Mouse (Mus musculus) right cerebral cortex, postnatal 25 days (tissue): Measurements from ENCODE around the gene Ppp6r3.
"Not testable (repeated sequence)": the region's sequence is repeated elsewhere in the genome, so short reads cannot be mapped to it uniquely, and the experiment has no call there.

Experiments used
- DNase-seq: peaks from one replicate; pipeline ENCODE4 v3.0.0; 2022

The Ppp6r3 gene

GRCm38 (mm10) chr19:3575632-3576384 lies at the start of gene Ppp6r3:
Gene Ppp6r3, minus strand, starts transcription at chr19:3575749.
- peak; percentile 97 for DNase-seq

GRCm38 (mm10) chr19:3625111-3625510 lies 49.6 kb upstream of the Ppp6r3 start:
- no peak for DNase-seq

GRCm38 (mm10) chr19:3623824-3624223 lies 48.3 kb upstream of the Ppp6r3 start:
- no peak for DNase-seq

- DNase-seq: no peak
Observed at GRCm38 (mm10) chr19:3623294-3623693, 47.7 kb upstream of the Ppp6r3 start.

GRCm38 (mm10) chr19:3620871-3621270 lies 45.3 kb upstream of the Ppp6r3 start:
- no peak for DNase-seq

GRCm38 (mm10) chr19:3619359-3619758 lies 43.8 kb upstream of the Ppp6r3 start:
- DNase-seq: no peak

- no peak for DNase-seq
Observed at GRCm38 (mm10) chr19:3613991-3614390, 38.4 kb upstream of the Ppp6r3 start.

GRCm38 (mm10) chr19:3612534-3613273 lies 37.2 kb upstream of the Ppp6r3 start:
- no peak for DNase-seq

GRCm38 (mm10) chr19:3611730-3612129 lies 36.2 kb upstream of the Ppp6r3 start:
- no peak for DNase-seq

GRCm38 (mm10) chr19:3610886-3611285 lies 35.3 kb upstream of the Ppp6r3 start:
- DNase-seq: no peak

- DNase-seq: no peak
Observed at GRCm38 (mm10) chr19:3609826-3610225, 34.3 kb upstream of the Ppp6r3 start.

- DNase-seq: no peak
Observed at GRCm38 (mm10) chr19:3594316-3594715, 18.8 kb upstream of the Ppp6r3 start.

GRCm38 (mm10) chr19:3593379-3594055 lies 18.0 kb upstream of the Ppp6r3 start:
- DNase-seq: no peak

- no peak for DNase-seq
Observed at GRCm38 (mm10) chr19:3589968-3590367, 14.4 kb upstream of the Ppp6r3 start.

GRCm38 (mm10) chr19:3589547-3589946 lies 14.0 kb upstream of the Ppp6r3 start:
- no peak for DNase-seq

GRCm38 (mm10) chr19:3587729-3588128 lies 12.2 kb upstream of the Ppp6r3 start:
- DNase-seq: not testable (repeated sequence)

- peak; percentile 33 for DNase-seq
Observed at GRCm38 (mm10) chr19:3586540-3586939, 11.0 kb upstream of the Ppp6r3 start.

GRCm38 (mm10) chr19:3586026-3586425 lies 10.5 kb upstream of the Ppp6r3 start:
- no peak for DNase-seq

GRCm38 (mm10) chr19:3581326-3581725 lies 5.8 kb upstream of the Ppp6r3 start:
- peak; percentile 68 for DNase-seq

GRCm38 (mm10) chr19:3577911-3578290 lies 2.4 kb upstream of the Ppp6r3 start:
- no peak for DNase-seq

- no peak for DNase-seq
Observed at GRCm38 (mm10) chr19:3577265-3577910, 1.8 kb upstream of the Ppp6r3 start.

- DNase-seq: no peak
Observed at GRCm38 (mm10) chr19:3576451-3577264, 1.1 kb upstream of the Ppp6r3 start.
